Mouse (Mus musculus) lung, postnatal 14 days (tissue): ENCODE measurements around the gene Grpel1.

Experiments
- DNase-seq: peaks from one replicate; pipeline ENCODE4 v3.0.0; 2021

Gene Grpel1

GRCm38 (mm10) chr5:36515558-36515957 lies 50.8 kb downstream of the Grpel1 start:
- DNase-seq: no peak

- no peak for DNase-seq
These were observed 52.8 kb downstream of the Grpel1 start for GRCm38 (mm10) chr5:36517596-36517995.

- no peak for DNase-seq
These were observed 55.0 kb downstream of the Grpel1 start for GRCm38 (mm10) chr5:36519751-36520150.

- peak; percentile 26 for DNase-seq
These were observed 58.0 kb downstream of the Grpel1 start for GRCm38 (mm10) chr5:36522782-36523181.

GRCm38 (mm10) chr5:36523219-36523703 lies 58.5 kb downstream of the Grpel1 start:
- DNase-seq: no peak
